Mouse (Mus musculus) T-helper 1 cell (primary cell): ENCODE measurements around the gene Pax9.

Source experiments
- in situ Hi-C: fragments of 300-600 bp; cut with MboI, MseI; formaldehyde crosslinking; loops from one replicate; pipeline ENCODE4 v1.15.1; 2025; ENCODE audit warnings: high pct_unique_total_duplicates

Gene Pax9

GRCm38 (mm10) chr12:56696174-56697010, 4.8 kb downstream of the Pax9 start:
- in situ Hi-C loops = loop anchor here (5.0 to 25.0 kb wide), 3 partner anchors 172 to 846 kb away; partner anchors contain the start of gene Slc25a21

- in situ Hi-C loops = loop anchor here (5.0 to 25.0 kb wide), 3 partner anchors 172 to 845 kb away; partner anchors contain the start of gene Slc25a21
These were observed 5.6 kb downstream of the Pax9 start for GRCm38 (mm10) chr12:56697011-56697740.

GRCm38 (mm10) chr12:56697785-56698184, 6.2 kb downstream of the Pax9 start:
- in situ Hi-C loops = loop anchor here (5.0 to 25.0 kb wide), 3 partner anchors 173 to 845 kb away; partner anchors contain the start of gene Slc25a21

DNA sequence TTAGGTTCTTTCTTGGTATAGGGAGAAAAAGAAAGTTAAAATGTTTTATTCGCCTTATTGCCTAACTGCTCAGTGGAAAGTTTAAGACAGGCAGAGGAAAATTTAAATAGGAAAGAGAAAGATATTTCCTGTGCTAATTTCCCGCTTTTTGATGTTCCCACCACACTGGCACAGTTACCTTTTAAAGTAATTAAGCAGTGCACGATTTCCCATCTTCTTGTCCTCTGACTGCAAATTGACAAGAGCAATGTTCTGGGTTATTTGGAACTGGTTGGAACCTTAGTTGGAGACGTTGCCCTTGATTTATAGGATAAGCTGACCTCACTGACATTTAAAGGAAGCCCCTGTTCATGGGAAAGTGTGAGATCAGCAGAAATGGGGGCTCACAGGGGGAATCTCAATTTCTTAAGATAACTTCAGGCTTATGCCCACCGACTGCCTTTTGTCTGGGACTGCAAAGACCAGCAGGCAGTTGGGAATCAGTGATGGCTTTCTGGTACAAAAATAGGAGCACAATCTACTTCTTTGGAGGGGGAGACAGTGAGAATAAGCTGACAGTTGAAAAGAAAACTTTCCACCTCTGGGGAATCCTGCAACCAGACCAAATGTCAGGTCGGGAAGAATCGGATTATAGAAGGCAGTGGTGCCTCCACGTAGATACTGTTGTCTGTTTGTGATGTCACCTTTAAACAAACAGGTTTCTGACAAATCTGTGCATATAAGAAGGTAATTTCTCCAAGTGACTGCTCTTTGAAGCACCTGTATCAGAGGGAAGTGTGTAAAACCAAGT, 6.8 kb downstream of the Pax9 start:
- in situ Hi-C loops = loop anchor here (5.0 to 25.0 kb wide), 3 partner anchors 174 to 844 kb away; partner anchors contain the start of gene Slc25a21

DNA sequence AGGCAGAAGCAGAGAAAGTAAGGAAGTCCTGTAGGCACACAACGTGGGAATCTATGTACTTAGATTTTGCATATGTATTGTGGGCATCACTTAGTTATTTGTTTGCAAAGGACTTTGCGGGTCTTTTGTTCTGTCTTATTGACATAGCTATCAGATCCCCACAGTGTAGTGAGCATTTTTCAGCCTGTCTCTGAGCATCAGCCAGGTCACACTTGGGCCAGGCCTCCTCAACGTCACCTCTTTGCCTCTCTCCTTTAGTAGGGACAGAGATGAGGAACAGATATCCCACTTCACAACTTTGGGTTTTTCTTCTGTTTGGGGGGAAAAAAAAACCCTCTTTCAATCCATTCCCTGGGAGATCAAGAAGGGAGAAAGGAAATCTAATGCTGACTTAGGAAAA, 7.8 kb downstream of the Pax9 start:
- in situ Hi-C loops = loop anchor here (5.0 to 25.0 kb wide), 3 partner anchors 175 to 843 kb away; partner anchors contain the start of gene Slc25a21

GRCm38 (mm10) chr12:56699915-56700900, 8.6 kb downstream of the Pax9 start:
- in situ Hi-C loops = loop anchor here (5.0 to 25.0 kb wide), 3 partner anchors 175 to 842 kb away; partner anchors contain the start of gene Slc25a21

DNA sequence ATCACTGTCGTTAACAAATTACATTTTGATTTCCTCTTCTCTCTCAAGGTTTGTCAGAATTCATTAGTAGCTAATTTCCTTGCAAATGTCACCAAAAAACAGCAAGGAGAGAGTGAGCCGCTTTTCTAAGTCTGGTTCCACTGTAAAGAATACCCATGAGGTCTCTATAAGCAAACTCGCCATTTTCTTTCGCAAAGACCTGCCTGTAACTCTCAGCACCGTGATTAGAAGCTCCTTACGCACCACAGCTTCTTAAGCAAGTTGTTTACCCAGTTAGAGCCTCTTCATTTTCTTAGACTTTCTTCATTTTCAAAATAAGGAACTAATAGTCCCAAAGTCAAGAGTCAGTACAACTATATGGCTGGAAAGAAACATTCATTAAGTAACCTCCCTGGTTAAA, 9.4 kb downstream of the Pax9 start:
- in situ Hi-C loops = no loop called here

GRCm38 (mm10) chr12:56717971-56718706, 26.6 kb downstream of the Pax9 start:
- in situ Hi-C loops = no loop called here

GRCm38 (mm10) chr12:56718707-56719051, 27.1 kb downstream of the Pax9 start:
- in situ Hi-C loops = no loop called here

GRCm38 (mm10) chr12:56727631-56728030, 36.1 kb downstream of the Pax9 start:
- in situ Hi-C loops = no loop called here

DNA sequence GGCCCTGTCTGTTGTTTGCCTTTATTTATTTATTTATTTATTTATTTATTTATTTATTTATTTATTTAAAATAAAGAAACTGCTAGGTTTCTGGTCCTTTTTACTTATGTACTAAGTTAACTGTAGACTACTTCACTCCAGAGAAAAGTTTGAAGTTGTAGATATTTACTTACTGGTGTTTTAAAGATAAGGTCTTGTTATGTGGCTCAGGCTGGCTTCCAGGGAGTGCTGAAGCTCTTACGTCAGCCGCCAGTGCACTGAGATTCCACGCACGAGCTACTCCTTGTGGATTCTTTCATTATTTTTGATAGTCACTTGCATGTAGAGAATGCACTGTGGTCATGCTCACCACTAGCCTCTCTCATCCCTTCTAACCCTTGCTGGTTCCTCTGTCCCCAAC, 45.5 kb downstream of the Pax9 start:
- in situ Hi-C loops = no loop called here
